Mouse (Mus musculus): ENCODE measurements around the gene Cdcp1.

DNA sequence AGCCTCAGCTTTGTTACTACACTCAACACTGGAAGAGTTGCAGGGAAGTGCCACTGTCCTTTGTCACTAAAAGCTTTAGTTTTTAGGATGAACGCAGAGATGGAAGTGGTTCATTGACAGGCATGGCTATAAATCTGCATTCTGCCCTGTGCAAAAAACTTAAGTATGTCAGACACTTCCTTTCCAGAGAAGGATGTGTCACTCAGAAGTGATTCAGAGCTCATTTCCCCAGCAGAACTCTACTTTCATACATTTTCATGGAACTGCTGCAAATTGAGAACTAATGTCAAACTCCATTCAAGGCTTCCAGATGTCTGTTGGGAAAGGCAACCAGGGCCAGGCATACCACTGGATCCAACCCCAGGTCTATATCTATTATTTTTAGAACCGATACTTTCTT, 27.6 kb downstream of the Cdcp1 start:
- TF ChIP-seq MYOD1 (IDR thresholded peaks at IDR 0.05; ENCODE audit: control insufficient read depth in 1 of 3, insufficient read length in 2 of 3, low read depth in 2 of 3) = no peak
- no peak for TF ChIP-seq SRF (IDR thresholded peaks at IDR 0.05; ENCODE audit: control insufficient read depth, insufficient read length, low read depth)
- no peak for TF ChIP-seq E2F4 (IDR thresholded peaks at IDR 0.05; ENCODE audit: insufficient read depth)
- no peak for TF ChIP-seq CEBPB (IDR thresholded peaks at IDR 0.05; ENCODE audit: insufficient read depth, poor library complexity, severe bottlenecking)
- no peak for TF ChIP-seq POLR2AphosphoS2 (IDR thresholded peaks at IDR 0.05; ENCODE audit: insufficient read length, low read depth)
- TF ChIP-seq POLR2A (IDR thresholded peaks at IDR 0.05; ENCODE audit: insufficient read length, low read depth) = no peak
